Mouse (Mus musculus) spleen, adult 2 months (tissue): ENCODE measurements at regions not wholly inside any gene's neighbourhood (a gene's known extent, or its start where the extent isn't known, plus 50 kb on each side); places are given as distances from the start of the nearest gene placed in this dataset.

Source experiments
- CTCF ChIP-seq: fragments of 200-500 bp; IDR thresholded peaks from 2 replicates; pipeline ENCODE4 v1.5.1; 2011; ENCODE audit warnings: mild to moderate bottlenecking, inconsistent platforms; ENCODE audit not compliant: insufficient read depth, insufficient read length, insufficient replicate concordance; ENCODE audit errors: extremely low read depth
- POLR2A ChIP-seq: fragments of 200-500 bp; IDR thresholded peaks from 2 replicates; pipeline ENCODE4 v1.6.1; 2011; ENCODE audit warnings: low read depth, low read length, inconsistent platforms

GRCm38 (mm10) chr10:126793136-126793535 is 108.0 kb downstream of the Atp23 start:
- no peak for TF ChIP-seq CTCF
- no peak for TF ChIP-seq POLR2A
